Mouse (Mus musculus) CH12.LX (cell line): ENCODE data around the gene Gli2.

ENCODE experiments used
- CHD1 ChIP-seq: IDR thresholded peaks from 2 replicates; pipeline ENCODE4 v1.6.1; 2012; ENCODE audit warnings: low read depth, low read length, improper control_type of control experiment, inconsistent platforms
- CTCF ChIP-seq, 2 experiments: IDR thresholded peaks in 1 of 2; conservative IDR thresholded peaks in 1 of 2; 2 replicates each; pipeline ENCODE4 v1.5.1; 2011 to 2012; ENCODE audit warnings: low read depth in 2 of 2, low read length in 2 of 2, improper control_type of control experiment in 1 of 2, inconsistent platforms in 1 of 2, mild to moderate bottlenecking in 1 of 2, moderate library complexity in 1 of 2
- E2F4 ChIP-seq: IDR thresholded peaks from 2 replicates; pipeline ENCODE4 v1.6.1; 2011; ENCODE audit warnings: low read depth, low read length, improper control_type of control experiment; ENCODE audit not compliant: insufficient replicate concordance
- MAZ ChIP-seq: IDR thresholded peaks from 2 replicates; pipeline ENCODE4 v1.6.1; 2012; ENCODE audit warnings: low read depth, mild to moderate bottlenecking, inconsistent platforms, low read length, improper control_type of control experiment, moderate library complexity
- MEF2A ChIP-seq: IDR thresholded peaks from 2 replicates; pipeline ENCODE4 v1.6.1; 2014; ENCODE audit warnings: low read depth, mild to moderate bottlenecking, inconsistent platforms, low read length, improper control_type of control experiment, borderline replicate concordance
- NELFE ChIP-seq: IDR thresholded peaks from 2 replicates; pipeline ENCODE4 v1.6.1; 2011; ENCODE audit warnings: low read depth, low read length, improper control_type of control experiment
- POLR2A ChIP-seq: IDR thresholded peaks from 2 replicates; pipeline ENCODE4 v1.6.1; 2011; ENCODE audit warnings: low read depth, mild to moderate bottlenecking, improper control_type of control experiment, low read length
- POLR2AphosphoS2 ChIP-seq: IDR thresholded peaks from 2 replicates; pipeline ENCODE4 v1.6.1; 2011; ENCODE audit warnings: low read depth, low read length, improper control_type of control experiment
- SIN3A ChIP-seq: IDR thresholded peaks from 2 replicates; pipeline ENCODE4 v1.6.1; 2012; ENCODE audit warnings: low read length, improper control_type of control experiment, inconsistent platforms
- SMC3 ChIP-seq: IDR thresholded peaks from 2 replicates; pipeline ENCODE4 v1.6.1; 2011; ENCODE audit warnings: low read depth, low read length, improper control_type of control experiment
- TBP ChIP-seq: conservative IDR thresholded peaks from 2 replicates; pipeline ENCODE4 v1.6.1; 2011; ENCODE audit warnings: low read depth, low read length, improper control_type of control experiment
- USF1 ChIP-seq: IDR thresholded peaks from 2 replicates; pipeline ENCODE4 v1.6.1; 2014; ENCODE audit warnings: low read depth, mild to moderate bottlenecking, inconsistent platforms, low read length, improper control_type of control experiment
- ZKSCAN1 ChIP-seq: IDR thresholded peaks from 2 replicates; pipeline ENCODE4 v1.6.1; 2012; ENCODE audit warnings: low read depth, inconsistent platforms, low read length, improper control_type of control experiment, borderline replicate concordance
- ZMIZ1 ChIP-seq: IDR thresholded peaks from 2 replicates; pipeline ENCODE4 v1.6.1; 2012; ENCODE audit warnings: low read depth, mild to moderate bottlenecking, inconsistent platforms, low read length, improper control_type of control experiment

DNA sequence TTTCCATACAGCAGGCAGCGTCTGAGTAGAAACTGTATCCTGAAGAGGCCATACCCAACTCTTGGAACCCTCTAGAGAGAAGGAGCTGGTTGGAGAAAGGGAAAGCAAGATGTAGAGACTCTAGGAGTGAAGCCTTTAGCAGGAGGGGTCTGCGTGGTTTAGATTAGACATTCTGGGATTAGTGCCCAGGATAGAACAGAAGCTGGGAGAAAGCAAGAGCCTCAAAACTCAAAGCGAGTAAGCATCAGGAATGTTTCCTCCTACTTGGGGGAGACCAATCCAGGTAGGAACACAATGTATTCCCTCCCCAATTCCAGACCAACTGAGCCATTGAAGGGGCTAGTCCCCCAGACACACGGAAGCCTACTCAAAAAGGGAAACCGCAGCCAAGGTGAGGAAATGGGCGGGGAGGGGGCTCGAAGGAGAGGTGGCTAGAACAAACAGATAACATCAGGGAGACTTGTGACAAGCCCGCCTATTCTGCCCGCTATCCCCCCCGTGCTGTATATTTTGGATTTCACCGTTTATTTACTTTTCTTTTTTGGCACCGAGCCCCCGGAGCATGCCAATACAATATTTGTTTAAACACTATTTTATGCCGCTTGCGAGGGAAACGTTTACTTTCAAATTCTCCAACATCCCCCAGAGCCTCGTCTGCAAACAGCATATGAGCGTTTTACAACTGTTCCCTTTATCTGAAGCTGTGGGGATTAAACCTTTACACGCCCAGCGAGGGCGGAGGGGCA, 2.1 kb downstream of the Gli2 start:
- TF ChIP-seq CTCF (conservative IDR thresholded peaks at IDR 0.05 in 1 of 2, IDR thresholded peaks at IDR 0.05 in 1 of 2; ENCODE audit: low read depth in 2 of 2, low read length in 2 of 2) (no peak), CHD1 (no peak), E2F4 (no peak), USF1 (no peak), SMC3 (no peak), POLR2A (no peak), SIN3A (no peak), TBP (no peak), ZKSCAN1 (no peak), NELFE (no peak), ZMIZ1 (no peak), MAZ (no peak), POLR2AphosphoS2 (no peak), MEF2A (no peak)
